Mouse (Mus musculus): ENCODE measurements at regions not wholly inside any gene's neighbourhood (a gene's known extent, or its start where the extent isn't known, plus 50 kb on each side); places are given as distances from the start of the nearest gene placed in this dataset.

GRCm38 (mm10) chr4:97432681-97433080 is 249.7 kb upstream of the Gm10192 start:
- Histone ChIP-seq H3K4me1 (replicated peaks; ENCODE audit: insufficient read depth, low read length) (no peaks in the 10 kb centered on the region), H3K27ac (no peak overlapping the region), H3K9me3 (replicated peaks; ENCODE audit: low read length) (no peaks in the 10 kb centered on the region), H3K9ac (ENCODE audit: low read depth, low read length) (no peak overlapping the region), H3K4me3 (replicated peaks; ENCODE audit: low read depth, low read length) (no peak overlapping the region), H3K36me3 (ENCODE audit: insufficient read depth, low read length) (no peaks in the 10 kb centered on the region), H3K27me3 (ENCODE audit: insufficient read depth, low read length) (no peaks in the 10 kb centered on the region), H3K4me2 (ENCODE audit: low read length) (no peak overlapping the region)
- TF ChIP-seq CTCF (IDR thresholded peaks at IDR 0.05; ENCODE audit: low read depth): no peak
- no peak for ATAC-seq (replicated peaks; ENCODE audit: low FRiP score, low read depth)
- no peak for DNase-seq (ENCODE audit: low spot score)
- 62% methylated on average over 1 of the region's 1 CpGs for WGBS

- Histone ChIP-seq H3K36me3 (ENCODE audit: insufficient read depth, low read length) (no peaks in the 10 kb centered on the region), H3K4me3 (replicated peaks; ENCODE audit: low read depth, low read length) (no peak overlapping the region), H3K27me3 (ENCODE audit: insufficient read depth, low read length) (no peaks in the 10 kb centered on the region), H3K27ac (no peak overlapping the region), H3K9me3 (replicated peaks; ENCODE audit: low read length) (no peaks in the 10 kb centered on the region), H3K4me1 (replicated peaks; ENCODE audit: insufficient read depth, low read length) (no peaks in the 10 kb centered on the region), H3K9ac (ENCODE audit: low read depth, low read length) (no peak overlapping the region), H3K4me2 (ENCODE audit: low read length) (no peak overlapping the region)
- no peak for TF ChIP-seq CTCF (IDR thresholded peaks at IDR 0.05; ENCODE audit: low read depth)
- 81% methylated on average over 1 of the region's 1 CpGs for WGBS
- DNase-seq (ENCODE audit: low spot score) (no peak), ATAC-seq (replicated peaks; ENCODE audit: low FRiP score, low read depth) (no peak)
Observed at GRCm38 (mm10) chr4:97432094-97432493, 249.1 kb upstream of the Gm10192 start.

- Histone ChIP-seq H3K27me3 (ENCODE audit: insufficient read depth, low read length) (no peaks in the 10 kb centered on the region), H3K4me2 (ENCODE audit: low read length) (no peak overlapping the region), H3K9me3 (replicated peaks; ENCODE audit: low read length) (no peaks in the 10 kb centered on the region), H3K36me3 (ENCODE audit: insufficient read depth, low read length) (no peaks in the 10 kb centered on the region), H3K27ac (no peak overlapping the region), H3K4me3 (replicated peaks; ENCODE audit: low read depth, low read length) (no peak overlapping the region), H3K4me1 (replicated peaks; ENCODE audit: insufficient read depth, low read length) (no peaks in the 10 kb centered on the region), H3K9ac (ENCODE audit: low read depth, low read length) (no peak overlapping the region)
- no peak for TF ChIP-seq CTCF (IDR thresholded peaks at IDR 0.05; ENCODE audit: low read depth)
- 73% methylated on average over 2 of the region's 2 CpGs for WGBS
- no peak for DNase-seq (ENCODE audit: low spot score)
- no peak for ATAC-seq (replicated peaks; ENCODE audit: low FRiP score, low read depth)
Observed at GRCm38 (mm10) chr4:97431239-97431638, 248.3 kb upstream of the Gm10192 start.

- WGBS: 93% methylated on average over 1 of the region's 1 CpGs
- no peak for DNase-seq (ENCODE audit: low spot score)
- H3K36me3 ChIP-seq (ENCODE audit: insufficient read depth, low read length): no peaks in the 10 kb centered on the region
Observed at GRCm38 (mm10) chr4:97419845-97420244, 236.9 kb upstream of the Gm10192 start.

GRCm38 (mm10) chr4:97418616-97419015 is 235.7 kb upstream of the Gm10192 start:
- ATAC-seq (replicated peaks; ENCODE audit: low FRiP score, low read depth): no peak
- no peak for TF ChIP-seq CTCF (IDR thresholded peaks at IDR 0.05; ENCODE audit: low read depth)
- Histone ChIP-seq H3K9me3 (replicated peaks; ENCODE audit: low read length) (no peaks in the 10 kb centered on the region), H3K27ac (no peak overlapping the region), H3K4me1 (replicated peaks; ENCODE audit: insufficient read depth, low read length) (no peaks in the 10 kb centered on the region), H3K27me3 (ENCODE audit: insufficient read depth, low read length) (no peaks in the 10 kb centered on the region), H3K4me3 (replicated peaks; ENCODE audit: low read depth, low read length) (no peak overlapping the region), H3K4me2 (ENCODE audit: low read length) (no peak overlapping the region), H3K9ac (ENCODE audit: low read depth, low read length) (no peak overlapping the region), H3K36me3 (ENCODE audit: insufficient read depth, low read length) (no peaks in the 10 kb centered on the region)
- 37% methylated on average over 5 of the region's 5 CpGs for WGBS
- DNase-seq (ENCODE audit: low spot score): no peak

More at GRCm38 (mm10) chr4:97419845-97420244, 236.9 kb upstream of the Gm10192 start:
- no peak for ATAC-seq (replicated peaks; ENCODE audit: low FRiP score, low read depth)
- TF ChIP-seq CTCF (IDR thresholded peaks at IDR 0.05; ENCODE audit: low read depth): no peak
- no peak overlapping the region for H3K27ac ChIP-seq
- no peak overlapping the region for H3K4me3 ChIP-seq (replicated peaks; ENCODE audit: low read depth, low read length)
- H3K4me2 ChIP-seq (ENCODE audit: low read length): no peak overlapping the region
- H3K9me3 ChIP-seq (replicated peaks; ENCODE audit: low read length): no peaks in the 10 kb centered on the region
- no peaks in the 10 kb centered on the region for H3K4me1 ChIP-seq (replicated peaks; ENCODE audit: insufficient read depth, low read length)
- H3K9ac ChIP-seq (ENCODE audit: low read depth, low read length): no peak overlapping the region
- H3K27me3 ChIP-seq (ENCODE audit: insufficient read depth, low read length): no peaks in the 10 kb centered on the region

GRCm38 (mm10) chr4:97417943-97418342 is 235.0 kb upstream of the Gm10192 start:
- H3K36me3 ChIP-seq (ENCODE audit: insufficient read depth, low read length): no peaks in the 10 kb centered on the region
- no peak overlapping the region for H3K4me3 ChIP-seq (replicated peaks; ENCODE audit: low read depth, low read length)
- no peaks in the 10 kb centered on the region for H3K4me1 ChIP-seq (replicated peaks; ENCODE audit: insufficient read depth, low read length)
- no peak overlapping the region for H3K4me2 ChIP-seq (ENCODE audit: low read length)
- H3K9ac ChIP-seq (ENCODE audit: low read depth, low read length): no peak overlapping the region
- DNase-seq (ENCODE audit: low spot score): no peak
- no peaks in the 10 kb centered on the region for H3K9me3 ChIP-seq (replicated peaks; ENCODE audit: low read length)
- H3K27ac ChIP-seq: no peak overlapping the region
- H3K27me3 ChIP-seq (ENCODE audit: insufficient read depth, low read length): no peaks in the 10 kb centered on the region
- no peak for ATAC-seq (replicated peaks; ENCODE audit: low FRiP score, low read depth)
- TF ChIP-seq CTCF (IDR thresholded peaks at IDR 0.05; ENCODE audit: low read depth): no peak; the same call in 1 of the 2 replicates

GRCm38 (mm10) chr4:97408633-97409296 is 225.8 kb upstream of the Gm10192 start:
- H3K9ac ChIP-seq (ENCODE audit: low read depth, low read length): no peak overlapping the region
- DNase-seq (ENCODE audit: low spot score) (no peak), ATAC-seq (replicated peaks; ENCODE audit: low FRiP score, low read depth) (no peak)
- no peak overlapping the region for H3K4me3 ChIP-seq (replicated peaks; ENCODE audit: low read depth, low read length)
- 80% methylated on average over 7 of the region's 7 CpGs for WGBS
- H3K27ac ChIP-seq: no peak overlapping the region
- no peaks in the 10 kb centered on the region for H3K27me3 ChIP-seq (ENCODE audit: insufficient read depth, low read length)
- no peaks in the 10 kb centered on the region for H3K9me3 ChIP-seq (replicated peaks; ENCODE audit: low read length)
- no peak for TF ChIP-seq CTCF (IDR thresholded peaks at IDR 0.05; ENCODE audit: low read depth)
- H3K36me3 ChIP-seq (ENCODE audit: insufficient read depth, low read length): no peaks in the 10 kb centered on the region
- no peak overlapping the region for H3K4me2 ChIP-seq (ENCODE audit: low read length)
- H3K4me1 ChIP-seq (replicated peaks; ENCODE audit: insufficient read depth, low read length): no peaks in the 10 kb centered on the region
